Mouse (Mus musculus) hindbrain, embryonic 15.5 days (tissue): ENCODE results near the gene Trp53bp2. TPM values are rescaled to one million over a fixed set of nuclear protein-coding genes. Genes with fewer than 3 reads are reported as not detected.

ENCODE experiments used
- ATAC-seq: fragments of 200-750 bp; cut with Nextera tagmentation; 2 replicates; pipeline ENCODE4 v1.8.0; 2017; ENCODE audit warnings: low read depth, moderate number of reproducible peaks, moderate TSS enrichment; ENCODE audit not compliant: low FRiP score
- H3K27ac ChIP-seq: fragments of 300-500 bp; sonication (generic); replicated peaks from 2 replicates; pipeline ENCODE4 v1.5.1; 2015; ENCODE audit warnings: mild to moderate bottlenecking, inconsistent platforms
- H3K27me3 ChIP-seq: fragments of 300-500 bp; sonication (generic); 2 replicates; pipeline ENCODE4 v1.6.1; 2015; ENCODE audit warnings: control low read depth, inconsistent platforms
- H3K36me3 ChIP-seq: fragments of 300-500 bp; sonication (generic); 2 replicates; pipeline ENCODE4 v1.6.1; 2015; ENCODE audit warnings: control low read depth, inconsistent platforms
- H3K4me1 ChIP-seq: fragments of 300-500 bp; sonication (generic); replicated peaks from 2 replicates; pipeline ENCODE4 v1.6.1; 2015; ENCODE audit warnings: control low read depth, inconsistent platforms
- H3K4me2 ChIP-seq: fragments of 300-500 bp; sonication (generic); 2 replicates; pipeline ENCODE4 v1.6.1; 2015; ENCODE audit warnings: moderate library complexity, mild to moderate bottlenecking, inconsistent platforms
- H3K4me3 ChIP-seq: fragments of 300-500 bp; sonication (generic); 2 replicates; pipeline ENCODE4 v1.5.1; 2015; ENCODE audit warnings: mild to moderate bottlenecking, inconsistent platforms
- H3K9ac ChIP-seq: fragments of 300-500 bp; sonication (generic); 2 replicates; pipeline ENCODE4 v1.6.1; 2015; ENCODE audit warnings: inconsistent platforms
- H3K9me3 ChIP-seq: fragments of 300-500 bp; sonication (generic); 2 replicates; pipeline ENCODE4 v1.6.1; 2016; ENCODE audit warnings: control low read depth, inconsistent platforms
- WGBS: fragments of 180-500 bp; shearing (Covaris S2); methylation state at CpG from one replicate; pipeline ENCODE4 v1.1.7; 2015; 5-methylcytosine and 5-hydroxymethylcytosine counted together
- polyA plus RNA-seq: library from polyadenylated mRNA; unstranded; fragments of >200 nt; fragmentation: Nextera tagmentation; extraction: Ambion mirVana; gene quantifications from 2 replicates; pipeline ENCODE4 v1.2.1, GENCODE M21; 2015

The Trp53bp2 gene
- polyA plus RNA-seq, 1 experiment from 2014 or later: 18.9 TPM

GRCm38 (mm10) chr1:182506229-182506986 is 97.4 kb downstream of the Trp53bp2 start:
- no peak for ATAC-seq
- H3K4me3 ChIP-seq: no peak overlapping the region
- H3K27ac ChIP-seq: no peak overlapping the region
- WGBS: 72% methylated on average over 7 of the region's 7 CpGs
- peaks cover 14% of the 10 kb centered on the region; the same call in 1 of the 2 replicates for H3K4me1 ChIP-seq
- H3K9ac ChIP-seq: no peak overlapping the region
- no peaks in the 10 kb centered on the region for H3K9me3 ChIP-seq
- peaks cover 14% of the 10 kb centered on the region for H3K36me3 ChIP-seq
- no peaks in the 10 kb centered on the region for H3K27me3 ChIP-seq
- no peak overlapping the region for H3K4me2 ChIP-seq

DNA sequence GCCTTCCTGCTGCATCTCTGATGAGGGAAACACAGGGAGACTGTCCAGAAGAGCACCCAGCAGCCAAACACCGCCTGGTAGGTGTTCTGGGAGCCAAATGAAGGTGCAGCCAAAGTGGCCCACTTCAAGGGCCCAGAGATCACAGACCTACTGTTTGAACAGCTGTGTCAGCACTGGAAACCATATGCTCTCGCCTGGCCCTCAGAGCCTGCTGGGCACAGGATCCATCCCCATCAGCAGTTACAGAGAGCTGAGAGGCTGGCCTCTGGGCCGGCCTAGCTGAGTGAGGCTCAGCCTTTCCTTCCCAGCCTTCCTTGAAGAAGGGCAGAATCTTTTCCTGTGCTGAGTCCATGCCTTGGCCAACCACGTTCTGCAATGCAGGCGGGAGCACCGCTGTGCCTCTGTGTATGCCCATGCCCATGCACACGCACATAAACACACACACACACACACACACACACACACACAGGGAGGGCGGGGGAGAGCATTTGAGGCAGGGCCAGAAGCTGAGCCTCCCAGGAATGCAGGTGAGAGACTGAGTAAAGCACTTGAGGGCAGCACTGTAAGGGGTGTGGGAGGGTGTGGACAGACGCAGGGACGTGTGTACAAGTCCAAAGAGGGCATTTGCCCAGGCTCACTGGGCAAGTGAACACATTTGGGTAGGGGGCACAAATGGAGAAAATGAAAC is 100.3 kb downstream of the Trp53bp2 start:
- ATAC-seq: no peak
- Histone ChIP-seq H3K9ac (no peak overlapping the region), H3K27ac (no peak overlapping the region), H3K4me2 (no peak overlapping the region), H3K9me3 (no peaks in the 10 kb centered on the region), H3K4me1 (peaks cover 12% of the 10 kb centered on the region; the same call in 1 of the 2 replicates), H3K36me3 (peaks cover 21% of the 10 kb centered on the region), H3K27me3 (no peaks in the 10 kb centered on the region), H3K4me3 (no peak overlapping the region)
- WGBS: 84% methylated on average over 10 of the region's 10 CpGs

- Histone ChIP-seq H3K9me3 (no peaks in the 10 kb centered on the region), H3K4me1 (peaks cover 20% of the 10 kb centered on the region), H3K4me2 (no peak overlapping the region), H3K36me3 (peaks cover 21% of the 10 kb centered on the region), H3K4me3 (no peak overlapping the region), H3K27me3 (no peaks in the 10 kb centered on the region), H3K9ac (no peak overlapping the region), H3K27ac (no peak overlapping the region)
- ATAC-seq: no peak
- WGBS: 86% methylated on average over 2 of the region's 2 CpGs
These were observed 102.1 kb downstream of the Trp53bp2 start for GRCm38 (mm10) chr1:182511073-182511472.

DNA sequence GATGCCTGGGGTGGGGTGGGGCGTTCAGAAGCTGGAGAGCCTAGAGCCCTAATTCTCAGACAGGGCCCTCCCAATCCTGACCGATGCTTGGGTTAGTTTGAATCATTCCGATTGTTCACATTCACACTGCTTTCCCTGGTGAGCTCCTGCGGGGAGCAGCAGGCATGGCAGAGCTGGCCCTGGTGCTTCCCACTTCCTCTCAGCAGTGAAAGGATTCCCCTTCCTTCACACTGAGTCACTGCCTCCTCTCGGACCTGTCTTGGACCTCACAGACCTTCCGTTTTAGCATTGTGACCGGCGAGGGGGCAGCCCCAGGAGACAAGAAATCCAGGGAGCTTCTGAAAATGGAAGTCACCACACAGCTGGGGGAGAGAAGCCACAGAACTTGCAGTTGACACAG is 102.8 kb downstream of the Trp53bp2 start:
- 64% methylated on average over 8 of the region's 8 CpGs for WGBS
- H3K4me3 ChIP-seq: no peak overlapping the region
- no peak for ATAC-seq
- H3K4me1 ChIP-seq: peaks cover 21% of the 10 kb centered on the region
- no peaks in the 10 kb centered on the region for H3K27me3 ChIP-seq
- H3K36me3 ChIP-seq: peaks cover 21% of the 10 kb centered on the region
- no peak overlapping the region for H3K27ac ChIP-seq
- H3K9me3 ChIP-seq: no peaks in the 10 kb centered on the region
- no peak overlapping the region for H3K9ac ChIP-seq
- no peak overlapping the region for H3K4me2 ChIP-seq

Other genes with a start within 250 kb of the Trp53bp2 start
- gene Vmn1r1, start 244.7 kb upstream of the Trp53bp2 start, polyA plus RNA-seq: not detected in 2 replicates
- 87.1 and 87.8 TPM in 2 replicates for gene Degs1, start 126.4 kb upstream of the Trp53bp2 start, polyA plus RNA-seq
- 23.0 and 24.2 TPM in 2 replicates for gene Fbxo28, start 67.5 kb upstream of the Trp53bp2 start, polyA plus RNA-seq
- gene Capn2, start 108.4 kb downstream of the Trp53bp2 start, polyA plus RNA-seq: 93.3 and 93.9 TPM in 2 replicates
- not detected in 2 replicates for gene Capn8, start 155.8 kb downstream of the Trp53bp2 start, polyA plus RNA-seq